Mouse (Mus musculus) telencephalon, adult 2 months (tissue): ENCODE data around the gene Samd1.
A peak's percentile ranks its signal among the peaks of the same experiment; 100 is the strongest.
"Not testable (repeated sequence)": the region's sequence is repeated elsewhere in the genome, so short reads cannot be mapped to it uniquely, and the experiment has no call there.

Experiments
- DNase-seq: peaks from one replicate; pipeline ENCODE4 v3.0.0-alpha.2; 2011; ENCODE audit warnings: low read depth, low spot score

Gene Samd1

GRCm38 (mm10) chr8:83983222-83983621, 14.2 kb upstream of the Samd1 start:
- DNase-seq = not testable (repeated sequence)

- no peak for DNase-seq
These were observed 8.2 kb upstream of the Samd1 start for GRCm38 (mm10) chr8:83989243-83989642.

- no peak for DNase-seq
These were observed 7.3 kb upstream of the Samd1 start for GRCm38 (mm10) chr8:83990170-83990569.

- no peak for DNase-seq
These were observed 5.0 kb upstream of the Samd1 start for GRCm38 (mm10) chr8:83992488-83992887.

- no peak for DNase-seq
These were observed 3.4 kb upstream of the Samd1 start for GRCm38 (mm10) chr8:83994030-83994429.

GRCm38 (mm10) chr8:83995973-83996372, 1.5 kb upstream of the Samd1 start:
- no peak for DNase-seq

GRCm38 (mm10) chr8:83996567-83997505, 636 bp upstream of the Samd1 start:
- peak; percentile 70 for DNase-seq

GRCm38 (mm10) chr8:83998231-83999056, 972 bp downstream of the Samd1 start:
- DNase-seq = no peak

- DNase-seq = no peak
These were observed 1.7 kb downstream of the Samd1 start for GRCm38 (mm10) chr8:83999057-83999705.

- no peak for DNase-seq
These were observed 2.4 kb downstream of the Samd1 start for GRCm38 (mm10) chr8:83999825-84000224.

- no peak for DNase-seq
These were observed 4.0 kb downstream of the Samd1 start, which contains the start of gene 1700067K01Rik for GRCm38 (mm10) chr8:84001281-84002000. 1700067K01Rik (plus strand) TSS chr8:84001502.

GRCm38 (mm10) chr8:84002957-84003611, 5.6 kb downstream of the Samd1 start:
- DNase-seq = no peak

GRCm38 (mm10) chr8:84003612-84004246, 6.3 kb downstream of the Samd1 start:
- DNase-seq = no peak

GRCm38 (mm10) chr8:84004533-84005201, 7.2 kb downstream of the Samd1 start:
- DNase-seq = peak; percentile 92

- not testable (repeated sequence) for DNase-seq
These were observed 8.0 kb downstream of the Samd1 start for GRCm38 (mm10) chr8:84005502-84005901.

- DNase-seq = no peak
These were observed 10.9 kb downstream of the Samd1 start for GRCm38 (mm10) chr8:84008362-84008761.

- DNase-seq = peak; percentile 44
These were observed 12.4 kb downstream of the Samd1 start for GRCm38 (mm10) chr8:84009876-84010275.

GRCm38 (mm10) chr8:84010625-84011611, 13.4 kb downstream of the Samd1 start:
- DNase-seq = no peak
